In the genomic region with DNA sequence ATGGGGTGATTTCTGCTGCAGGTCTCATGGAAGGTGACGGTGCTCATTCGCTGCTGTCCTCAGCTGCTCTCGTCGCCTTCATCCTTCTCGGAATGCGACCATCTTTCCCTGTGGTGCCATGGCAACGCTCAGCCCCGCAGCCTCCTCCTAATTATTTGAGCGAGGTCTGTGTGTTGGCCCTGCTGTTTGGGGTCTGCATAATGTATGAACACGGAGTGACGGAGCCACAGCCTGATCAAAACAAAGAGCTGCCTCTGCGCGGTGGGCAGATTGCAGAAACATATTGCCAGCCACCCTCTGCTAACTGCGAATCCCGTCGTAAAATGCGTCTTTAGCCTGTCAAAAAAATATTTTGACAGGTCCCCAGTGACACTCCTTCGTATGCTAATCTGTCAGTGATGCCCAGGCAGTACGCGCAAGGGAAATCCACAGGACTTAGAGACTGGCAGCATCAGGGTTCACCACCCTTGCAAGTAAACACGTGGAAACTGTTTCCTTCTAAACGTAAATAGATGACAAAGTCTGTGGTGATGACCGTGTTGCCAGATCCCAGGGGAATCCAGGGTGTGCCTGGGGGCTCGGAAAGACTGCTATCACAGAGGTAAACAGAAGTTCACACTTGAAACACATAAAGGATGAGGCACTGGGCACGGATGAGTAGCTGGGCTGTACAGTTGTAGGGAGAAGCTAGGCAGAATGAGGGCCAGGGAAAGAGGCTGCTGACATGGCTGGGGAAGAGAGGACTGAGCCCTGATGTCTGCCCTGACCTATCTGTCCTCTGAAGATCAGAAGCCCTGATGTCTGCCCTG, we compare ENCODE assay signal across 11 mouse cellular contexts.
DNase-seq lines count a peak whose midpoint lies in the region; ATAC-seq lines count a peak whose summit lies in the region.
"Had no signal": no experiment of that assay in that cellular context is flagged by ENCODE, and none has a peak within 500 bp of the region (broad histone marks: within the 10 kb centered on the region; RNA-seq: fewer than 3 reads in every experiment).

No protein-coding gene starts in this region.

- peak overlapping the region; percentile 13 for H3K4me3 ChIP-seq in forebrain, embryonic 13.5 days
- no peak overlapping the region for H3K4me3 ChIP-seq in neural tube, embryonic 12.5 days

- H3K4me1 ChIP-seq in forebrain, embryonic 13.5 days: peaks cover 41% of the 10 kb centered on the region
- peaks cover 53% of the 10 kb centered on the region for H3K4me1 ChIP-seq in neural tube, embryonic 12.5 days

- 7% methylated on average over 25 of the region's 25 CpGs for WGBS in forebrain, embryonic 13.5 days
- 19% methylated on average over 25 of the region's 25 CpGs for WGBS in neural tube, embryonic 12.5 days

- peak; percentile 96 for ATAC-seq in forebrain, embryonic 13.5 days
- ATAC-seq in neural tube, embryonic 12.5 days (ENCODE audit: low FRiP score, low read depth): peak; percentile 89
- ATAC-seq: liver, postnatal 0 days had no signal

- peaks cover 33% of the 10 kb centered on the region for H3K27me3 ChIP-seq in forebrain, embryonic 13.5 days
- no peaks in the 10 kb centered on the region for H3K27me3 ChIP-seq in neural tube, embryonic 12.5 days (replicated peaks)

- no peaks in the 10 kb centered on the region for H3K36me3 ChIP-seq in forebrain, embryonic 13.5 days (ENCODE audit: poor library complexity, severe bottlenecking)
- no peaks in the 10 kb centered on the region for H3K36me3 ChIP-seq in neural tube, embryonic 12.5 days

- intact Hi-C loops in gastrocnemius, postnatal 14 days (cut with DNase I; ENCODE audit: low total_unique reads): no loop called here

- H3K4me2 ChIP-seq in forebrain, embryonic 13.5 days: peak overlapping the region; percentile 52
- H3K4me2 ChIP-seq in neural tube, embryonic 12.5 days (replicated peaks): peak overlapping the region; percentile 48

- H3K9me3 ChIP-seq in forebrain, embryonic 13.5 days (replicated peaks): no peaks in the 10 kb centered on the region
- no peaks in the 10 kb centered on the region for H3K9me3 ChIP-seq in neural tube, embryonic 12.5 days

- DNase-seq in layer of hippocampus, adult 11-12 months (ENCODE audit: low spot score): peak; percentile 41
- DNase-seq in layer of hippocampus, adult 9-10 months (ENCODE audit: low spot score): no peak
- DNase-seq in layer of hippocampus, adult 9-11 months: peak; percentile 65
- DNase-seq in ovary, postnatal 14 days (ENCODE audit: low spot score): no peak
- DNase-seq in gastrocnemius, postnatal 14 days: no peak
- DNase-seq in cerebellum, postnatal 36 days: no peak
- DNase-seq: gastrocnemius, postnatal 36 days; heart, postnatal 36 days; liver, postnatal 0 days had no signal

- peak overlapping the region; percentile 38 for H3K9ac ChIP-seq in forebrain, embryonic 13.5 days
- peak overlapping the region; percentile 43; the same call in 1 of the 2 replicates for H3K9ac ChIP-seq in neural tube, embryonic 12.5 days
- H3K9ac ChIP-seq: liver, postnatal 0 days had no signal

- H3K27ac ChIP-seq in forebrain, embryonic 13.5 days: peak overlapping the region; percentile 71
- peak overlapping the region; percentile 65 for H3K27ac ChIP-seq in neural tube, embryonic 12.5 days

Comparison
In these comparisons a context has a peak if more than half of its experiments do, and no peak if none do; other contexts are left out.
1. DNase-seq: peak in layer of hippocampus, adult 11-12 months (single experiment) and layer of hippocampus, adult 9-11 months (single experiment); none in layer of hippocampus, adult 9-10 months (single experiment), ovary, postnatal 14 days (single experiment), gastrocnemius, postnatal 14 days (single experiment) and cerebellum, postnatal 36 days (0 of 2).